Mouse (Mus musculus) megakaryocyte, adult 5-6 weeks (primary cell): ENCODE measurements at regions not wholly inside any gene's neighbourhood (a gene's known extent, or its start where the extent isn't known, plus 50 kb on each side); places are given as distances from the start of the nearest gene placed in this dataset.

ENCODE experiments used
- ATAC-seq: 2 replicates; pipeline ENCODE4 v1.8.0; 2016; ENCODE audit warnings: mild to moderate bottlenecking, inconsistent platforms; ENCODE audit not compliant: poor library complexity, severe bottlenecking

- ATAC-seq = peak; percentile 80
These were observed 209.1 kb upstream of the Ttc29 start for GRCm38 (mm10) chr8:78003888-78004543.

GRCm38 (mm10) chr8:78004891-78005290, 208.2 kb upstream of the Ttc29 start:
- ATAC-seq = no peak

- no peak for ATAC-seq
These were observed 200.0 kb upstream of the Ttc29 start for GRCm38 (mm10) chr8:78013101-78013500.

GRCm38 (mm10) chr8:78018430-78019180, 194.5 kb upstream of the Ttc29 start:
- no peak for ATAC-seq

GRCm38 (mm10) chr8:78021473-78021872, 191.6 kb upstream of the Ttc29 start:
- no peak for ATAC-seq

- ATAC-seq = no peak
These were observed 190.1 kb upstream of the Ttc29 start for GRCm38 (mm10) chr8:78022986-78023385.

GRCm38 (mm10) chr8:78023467-78023866, 189.6 kb upstream of the Ttc29 start:
- ATAC-seq = no peak

- ATAC-seq = no peak
These were observed 189.2 kb upstream of the Ttc29 start for GRCm38 (mm10) chr8:78023936-78024335.

- no peak for ATAC-seq
These were observed 188.1 kb upstream of the Ttc29 start for GRCm38 (mm10) chr8:78024964-78025363.

GRCm38 (mm10) chr8:78027371-78027770, 185.7 kb upstream of the Ttc29 start:
- ATAC-seq = no peak

GRCm38 (mm10) chr8:78028928-78029327, 184.2 kb upstream of the Ttc29 start:
- ATAC-seq = no peak

GRCm38 (mm10) chr8:78031811-78032210, 181.3 kb upstream of the Ttc29 start:
- ATAC-seq = no peak

GRCm38 (mm10) chr8:78034687-78035086, 178.4 kb upstream of the Ttc29 start:
- no peak for ATAC-seq

GRCm38 (mm10) chr8:78037218-78037617, 175.9 kb upstream of the Ttc29 start:
- ATAC-seq = no peak

GRCm38 (mm10) chr8:78046691-78047090, 166.4 kb upstream of the Ttc29 start:
- no peak for ATAC-seq

- ATAC-seq = no peak
These were observed 162.3 kb upstream of the Ttc29 start for GRCm38 (mm10) chr8:78050768-78051167.

- ATAC-seq = no peak
These were observed 158.7 kb upstream of the Ttc29 start for GRCm38 (mm10) chr8:78054435-78054834.

GRCm38 (mm10) chr8:78054920-78055319, 158.2 kb upstream of the Ttc29 start:
- no peak for ATAC-seq

GRCm38 (mm10) chr8:78055531-78055930, 157.6 kb upstream of the Ttc29 start:
- no peak for ATAC-seq

- no peak for ATAC-seq
These were observed 155.7 kb upstream of the Ttc29 start for GRCm38 (mm10) chr8:78057357-78057756.

- no peak for ATAC-seq
These were observed 151.0 kb upstream of the Ttc29 start for GRCm38 (mm10) chr8:78061827-78062719.
